Mouse (Mus musculus) CH12.LX (cell line): ENCODE measurements around the gene Lif.

Experiments used
- BHLHE40 ChIP-seq: IDR thresholded peaks from 2 replicates; pipeline ENCODE4 v1.6.1; 2011; ENCODE audit warnings: mild to moderate bottlenecking, low read depth, low read length, improper control_type of control experiment
- CTCF ChIP-seq, 2 experiments: IDR thresholded peaks in 1 of 2; conservative IDR thresholded peaks in 1 of 2; 2 replicates each; pipeline ENCODE4 v1.5.1; 2011 to 2012; ENCODE audit warnings: low read depth in 2 of 2, low read length in 2 of 2, improper control_type of control experiment in 1 of 2, inconsistent platforms in 1 of 2, mild to moderate bottlenecking in 1 of 2, moderate library complexity in 1 of 2
- KAT2A ChIP-seq: IDR thresholded peaks from 2 replicates; pipeline ENCODE4 v1.6.1; 2012; ENCODE audit warnings: low read length, improper control_type of control experiment, inconsistent platforms; ENCODE audit not compliant: insufficient replicate concordance
- MEF2A ChIP-seq: IDR thresholded peaks from 2 replicates; pipeline ENCODE4 v1.6.1; 2014; ENCODE audit warnings: low read depth, mild to moderate bottlenecking, inconsistent platforms, low read length, improper control_type of control experiment, borderline replicate concordance
- POLR2A ChIP-seq: IDR thresholded peaks from 2 replicates; pipeline ENCODE4 v1.6.1; 2011; ENCODE audit warnings: low read depth, mild to moderate bottlenecking, improper control_type of control experiment, low read length
- RCOR1 ChIP-seq: conservative IDR thresholded peaks from 2 replicates; pipeline ENCODE4 v1.6.1; 2012; ENCODE audit warnings: low read depth, mild to moderate bottlenecking, inconsistent platforms, low read length, improper control_type of control experiment
- ZKSCAN1 ChIP-seq: IDR thresholded peaks from 2 replicates; pipeline ENCODE4 v1.6.1; 2012; ENCODE audit warnings: low read depth, inconsistent platforms, low read length, improper control_type of control experiment, borderline replicate concordance

DNA sequence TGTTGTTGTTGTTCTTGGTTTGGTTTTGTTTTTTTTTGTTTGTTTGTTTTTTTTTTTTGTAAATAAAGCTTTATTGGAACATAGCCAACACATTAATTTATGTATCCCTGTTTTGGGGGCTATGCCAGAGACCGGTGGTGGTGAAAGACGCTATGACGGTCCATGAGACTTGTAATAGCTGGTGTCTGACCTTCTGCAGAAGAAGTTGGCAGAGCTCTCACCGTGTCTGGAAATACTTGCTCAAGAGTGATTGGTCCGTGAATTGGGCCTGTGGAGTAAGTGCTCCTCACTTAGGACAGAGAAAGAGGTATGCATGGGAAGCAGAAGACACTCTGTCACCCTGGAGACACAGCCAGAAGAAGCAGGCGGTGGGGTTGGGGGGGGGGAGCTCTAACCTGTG is 24.5 kb downstream of the Lif start:
- TF ChIP-seq RCOR1 (no peak), CTCF (conservative IDR thresholded peaks at IDR 0.05 in 1 of 2, IDR thresholded peaks at IDR 0.05 in 1 of 2; ENCODE audit: low read depth in 2 of 2, low read length in 2 of 2) (no peak), BHLHE40 (no peak), MEF2A (no peak), POLR2A (no peak), ZKSCAN1 (no peak), KAT2A (no peak)
